Mouse (Mus musculus): ENCODE results near the gene Atp12a.

- no peak for TF ChIP-seq POLR2A (IDR thresholded peaks at IDR 0.05; ENCODE audit: insufficient read length, low read depth)
- no peak for TF ChIP-seq MAX (IDR thresholded peaks at IDR 0.05; ENCODE audit: low read depth)
- TF ChIP-seq POLR2AphosphoS2 (IDR thresholded peaks at IDR 0.05; ENCODE audit: insufficient read length, low read depth): no peak
- TF ChIP-seq TCF12 (IDR thresholded peaks at IDR 0.05; ENCODE audit: insufficient read depth, poor library complexity, severe bottlenecking): no peak
- TF ChIP-seq E2F4 (IDR thresholded peaks at IDR 0.05; ENCODE audit: insufficient read depth): no peak
Observed at GRCm38 (mm10) chr14:56355396-56355795, 9.5 kb upstream of the Atp12a start.

All from myocyte (in vitro differentiated cells).